Mouse (Mus musculus) macrophage (primary cell): Measurements from ENCODE around the gene Dzip1. TPM values are rescaled to one million over a fixed set of nuclear protein-coding genes. Genes with fewer than 3 reads are reported as not detected.

Source experiments
- H3K27ac ChIP-seq: fragments of 350-480 bp; formaldehyde crosslinking; 2 replicates; pipeline ENCODE4 v1.9.0; 2021
- H3K36me3 ChIP-seq: fragments of 350-480 bp; formaldehyde crosslinking; 2 replicates; pipeline ENCODE4 v1.9.0; 2021; ENCODE audit errors: inconsistent target
- H3K4me3 ChIP-seq: fragments of 350-480 bp; formaldehyde crosslinking; 2 replicates; pipeline ENCODE4 v1.9.0; 2021; ENCODE audit errors: inconsistent target
- H3K79me2 ChIP-seq: fragments of 350-480 bp; formaldehyde crosslinking; 2 replicates; pipeline ENCODE4 v1.9.0; 2021; ENCODE audit errors: inconsistent target
- WGBS: methylation state at CpG from one replicate; pipeline ENCODE4 v1.1.7; 2026; ENCODE audit warnings: inconsistent platforms; ENCODE audit not compliant: missing documents; 5-methylcytosine and 5-hydroxymethylcytosine counted together
- polyA plus RNA-seq: library from polyadenylated mRNA; stranded (reverse); fragments of 250-400 nt; gene quantifications from 3 replicates; pipeline ENCODE4 v1.2.4, GENCODE M21; 2018; ENCODE audit warnings: inconsistent platforms

Gene Dzip1
- polyA plus RNA-seq, 1 experiment from 2014 or later: 0.09 TPM

DNA sequence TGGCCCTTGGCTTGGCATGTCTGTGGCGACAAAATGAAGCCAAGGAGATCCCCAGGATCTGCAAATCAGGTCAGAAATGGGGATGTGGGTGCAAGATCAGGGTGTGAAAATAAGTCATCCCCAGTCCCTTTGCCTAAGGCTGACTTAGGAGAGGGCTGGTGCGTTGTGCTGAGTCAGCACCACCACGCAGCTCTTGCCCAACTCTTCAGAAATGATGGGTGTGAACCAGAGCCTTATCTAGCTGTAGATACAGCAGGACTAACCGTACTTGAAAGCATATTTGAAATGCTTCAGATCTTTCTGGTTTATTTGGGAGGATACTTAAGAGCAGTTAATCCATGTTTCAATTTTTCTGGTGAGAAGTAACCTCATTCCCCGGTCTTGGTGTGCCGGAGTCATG, 55.5 kb downstream of the Dzip1 start:
- 78% methylated on average over 6 of the region's 6 CpGs for WGBS
- H3K4me3 ChIP-seq: no peak overlapping the region
- H3K36me3 ChIP-seq: no peaks in the 10 kb centered on the region
- no peaks in the 10 kb centered on the region for H3K79me2 ChIP-seq
- H3K27ac ChIP-seq: no peak overlapping the region

DNA sequence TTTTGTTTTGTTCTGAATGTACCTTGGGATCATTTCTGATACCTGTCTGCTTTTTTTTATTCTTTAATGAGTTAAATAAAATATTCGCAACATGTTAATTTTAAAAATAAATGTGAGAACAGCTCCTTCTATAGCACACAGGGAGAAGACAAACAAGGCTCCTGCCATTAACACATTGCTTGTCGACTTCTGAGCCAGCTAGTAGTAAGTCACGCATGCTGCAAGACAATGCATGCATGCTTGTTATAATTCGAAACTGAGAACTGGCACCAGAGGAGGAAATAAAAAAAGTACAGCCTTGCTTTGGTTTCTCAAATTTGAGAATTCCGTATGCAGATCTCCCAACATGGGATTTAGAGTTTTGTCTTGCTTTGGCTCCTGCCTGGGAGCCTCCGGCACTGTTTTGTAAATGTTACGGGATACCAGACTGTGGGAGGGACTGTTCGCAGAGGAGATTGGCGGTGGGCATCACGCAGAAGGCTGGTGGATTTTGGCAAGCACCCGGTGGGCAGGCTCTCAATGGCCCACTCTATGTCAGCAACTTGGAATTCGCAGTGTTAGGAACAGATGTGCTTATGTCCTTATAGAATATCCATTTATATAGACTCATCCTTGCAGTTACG, 57.0 kb downstream of the Dzip1 start:
- Histone ChIP-seq H3K27ac (no peak overlapping the region), H3K79me2 (no peaks in the 10 kb centered on the region), H3K36me3 (no peaks in the 10 kb centered on the region), H3K4me3 (no peak overlapping the region)
- WGBS: 92% methylated on average over 13 of the region's 13 CpGs

DNA sequence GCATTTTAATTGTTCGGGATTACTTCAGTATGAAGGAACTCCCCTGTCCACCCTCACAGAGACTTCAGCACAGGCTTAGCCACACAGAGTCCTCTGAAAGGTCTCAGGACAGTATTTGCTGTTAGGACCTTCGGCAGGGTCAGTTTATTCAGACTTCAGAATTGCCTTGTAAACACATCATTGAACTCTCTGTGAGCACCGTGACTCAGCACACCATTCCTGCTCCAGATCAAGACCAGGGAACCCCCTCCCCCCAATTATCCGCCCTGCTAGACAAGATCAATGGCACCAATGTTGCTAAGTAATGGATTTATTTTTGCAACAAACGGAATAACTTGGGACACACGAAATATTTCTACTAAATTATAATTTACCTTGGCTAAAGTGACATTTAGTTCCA, 57.9 kb downstream of the Dzip1 start:
- WGBS: 91% methylated on average over 6 of the region's 6 CpGs
- no peak overlapping the region for H3K4me3 ChIP-seq
- no peaks in the 10 kb centered on the region for H3K79me2 ChIP-seq
- no peaks in the 10 kb centered on the region for H3K36me3 ChIP-seq
- H3K27ac ChIP-seq: no peak overlapping the region

DNA sequence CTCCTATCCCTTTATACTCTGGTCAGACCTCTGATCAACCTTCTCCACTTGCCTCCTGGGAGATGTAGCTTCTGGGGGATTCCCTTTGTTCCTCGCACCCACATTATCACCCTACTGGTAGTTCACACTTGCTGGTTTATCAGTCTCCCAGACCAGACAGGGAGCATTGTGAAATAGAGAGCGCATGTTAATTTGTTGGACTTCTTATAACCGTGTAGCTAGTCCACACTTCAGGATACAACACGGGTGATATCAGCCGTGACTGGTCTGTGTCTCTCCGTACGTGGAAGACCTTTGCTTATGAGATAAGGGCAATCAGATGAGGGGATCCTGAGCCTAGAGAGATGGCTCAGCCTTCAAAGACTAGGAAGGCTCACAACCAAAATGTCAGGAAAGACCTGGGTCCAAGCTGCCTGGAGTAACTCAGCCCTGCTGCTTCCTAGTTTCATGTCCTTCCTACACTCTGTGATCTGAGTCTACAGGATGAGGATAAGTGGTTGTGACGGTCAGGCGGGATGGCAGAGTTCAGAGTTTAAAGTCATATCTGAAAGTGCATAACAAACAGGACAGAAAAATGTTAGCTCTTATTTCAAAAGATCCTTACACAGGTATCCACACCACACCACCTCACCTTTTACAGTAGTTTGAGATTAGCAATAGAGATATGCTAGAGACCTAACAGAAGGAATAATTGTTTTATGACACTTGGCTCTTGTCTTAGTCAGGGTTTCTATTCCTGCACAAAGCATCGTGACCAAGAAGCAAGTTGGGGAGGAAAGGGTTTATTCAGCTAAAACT, 59.0 kb downstream of the Dzip1 start:
- WGBS: 87% methylated on average over 10 of the region's 10 CpGs
- no peak overlapping the region for H3K27ac ChIP-seq
- no peaks in the 10 kb centered on the region for H3K36me3 ChIP-seq
- no peak overlapping the region for H3K4me3 ChIP-seq
- H3K79me2 ChIP-seq: no peaks in the 10 kb centered on the region

DNA sequence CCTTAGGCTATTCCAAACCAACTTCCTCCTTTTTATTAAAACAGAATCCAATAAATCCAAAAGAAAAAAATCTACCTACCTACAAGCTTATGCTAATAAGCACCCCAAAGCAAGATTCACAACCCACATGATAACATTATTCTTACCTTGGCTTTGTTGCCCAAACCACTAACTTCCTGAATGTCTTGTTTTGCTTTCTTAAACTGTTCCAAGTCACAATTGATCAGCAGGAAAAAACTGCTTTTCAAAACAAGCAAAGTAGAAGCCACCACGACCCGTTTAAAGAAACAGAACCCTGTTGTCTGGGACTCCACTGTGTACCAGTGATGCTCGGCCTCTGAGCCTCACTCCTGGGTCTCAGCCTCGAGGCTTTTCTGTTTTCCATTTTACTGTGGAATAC, 60.4 kb downstream of the Dzip1 start:
- H3K79me2 ChIP-seq: no peaks in the 10 kb centered on the region
- no peak overlapping the region for H3K4me3 ChIP-seq
- H3K27ac ChIP-seq: no peak overlapping the region
- H3K36me3 ChIP-seq: no peaks in the 10 kb centered on the region
- WGBS: 28% methylated on average over 4 of the region's 4 CpGs

DNA sequence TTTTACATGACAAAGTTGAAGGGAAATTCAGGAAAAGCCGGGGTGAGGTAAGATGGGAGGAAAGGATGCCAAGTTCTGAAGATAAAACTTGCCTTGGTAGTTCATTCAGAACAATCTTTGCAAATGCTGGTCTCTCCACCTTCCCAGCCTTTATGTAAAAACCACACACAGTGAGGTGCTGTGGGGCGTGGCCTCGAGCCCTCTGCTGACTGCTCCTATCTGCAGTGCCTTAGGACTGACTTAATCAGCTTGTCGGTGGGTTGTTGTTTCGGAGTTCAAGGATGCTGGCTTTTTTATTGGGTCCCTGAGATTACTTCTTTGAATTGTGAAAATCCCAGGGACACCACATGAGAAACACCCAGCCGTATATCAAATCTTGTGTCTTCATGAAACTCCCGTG, 63.0 kb downstream of the Dzip1 start:
- WGBS: 75% methylated on average over 7 of the region's 7 CpGs
- H3K36me3 ChIP-seq: no peaks in the 10 kb centered on the region
- no peak overlapping the region for H3K4me3 ChIP-seq
- no peak overlapping the region for H3K27ac ChIP-seq
- H3K79me2 ChIP-seq: no peaks in the 10 kb centered on the region

DNA sequence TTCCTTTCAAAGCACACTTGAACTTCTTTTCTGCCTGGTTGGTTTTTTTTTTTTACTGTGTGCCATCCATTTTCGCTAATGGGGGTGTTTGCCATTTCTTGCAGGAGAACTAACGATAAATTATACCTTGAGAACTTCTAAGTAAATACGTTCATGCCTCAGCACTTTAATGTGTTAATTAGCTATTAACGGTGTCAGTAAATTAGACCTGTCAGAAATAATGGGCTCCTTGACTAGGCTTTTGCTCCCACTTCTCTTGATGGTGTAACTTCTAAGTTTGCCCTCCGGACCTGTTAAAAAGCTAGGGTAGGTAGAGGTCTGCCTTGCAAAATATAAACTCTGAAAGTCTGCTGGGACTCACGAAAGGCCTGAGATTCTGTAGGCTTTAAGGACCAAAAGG, 66.9 kb downstream of the Dzip1 start:
- 95% methylated on average over 6 of the region's 6 CpGs for WGBS
- Histone ChIP-seq H3K27ac (no peak overlapping the region), H3K36me3 (no peaks in the 10 kb centered on the region), H3K79me2 (no peaks in the 10 kb centered on the region), H3K4me3 (no peak overlapping the region)

DNA sequence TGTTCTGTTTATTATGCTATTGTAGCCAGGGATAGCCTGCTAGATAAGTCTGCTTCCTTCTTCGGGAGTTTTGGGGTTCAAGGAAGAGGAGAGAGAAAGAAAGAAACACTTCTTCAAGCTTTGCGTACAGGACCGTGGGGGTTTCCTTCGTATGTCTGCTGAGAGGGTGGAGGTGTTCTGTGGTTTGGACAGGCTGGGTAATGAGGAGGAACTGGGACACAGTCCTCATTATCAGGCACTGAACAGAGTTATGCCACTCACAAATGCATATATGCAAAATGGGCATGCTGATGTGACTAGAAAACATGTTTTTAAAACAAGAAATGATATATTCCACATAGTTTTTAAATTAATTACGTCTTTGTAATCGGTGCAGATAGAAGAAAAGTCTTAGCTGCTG, 68.7 kb downstream of the Dzip1 start:
- Histone ChIP-seq H3K27ac (no peak overlapping the region), H3K79me2 (no peaks in the 10 kb centered on the region), H3K36me3 (no peaks in the 10 kb centered on the region), H3K4me3 (no peak overlapping the region)
- 35% methylated on average over 6 of the region's 6 CpGs for WGBS

DNA sequence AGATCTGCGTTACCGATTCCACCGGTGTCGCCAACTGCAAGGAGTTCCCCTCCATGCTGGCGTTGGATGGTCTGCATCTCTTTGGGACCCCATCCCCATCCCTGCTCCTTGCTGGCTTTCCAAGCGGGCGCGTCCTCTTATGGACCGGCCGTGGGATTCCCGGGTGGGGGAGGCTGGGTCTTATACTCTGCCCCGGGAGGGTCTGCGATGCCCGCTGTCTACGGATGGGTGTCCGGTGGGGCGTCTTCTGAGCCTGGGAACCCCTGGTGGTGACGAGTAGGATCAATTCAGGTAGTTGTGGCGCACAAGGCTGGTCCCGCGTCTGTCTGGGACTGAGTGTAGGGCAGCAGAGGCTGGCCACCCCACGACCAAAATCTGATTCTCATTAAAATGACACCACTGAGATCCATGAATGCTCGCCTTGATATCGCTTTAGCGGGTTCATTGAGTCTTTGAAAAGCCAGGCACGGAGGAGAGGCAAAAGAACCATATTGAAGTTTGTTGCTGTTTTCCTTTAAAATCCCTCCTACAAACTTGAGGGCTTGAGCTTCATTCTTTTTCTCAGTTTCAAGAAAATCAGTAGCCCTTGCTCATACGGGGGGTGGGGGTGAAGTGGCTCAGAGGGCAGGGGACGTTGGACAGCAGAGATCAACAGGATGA, 70.0 kb downstream of the Dzip1 start:
- no peak overlapping the region for H3K27ac ChIP-seq
- 10% methylated on average over 27 of the region's 28 CpGs for WGBS

DNA sequence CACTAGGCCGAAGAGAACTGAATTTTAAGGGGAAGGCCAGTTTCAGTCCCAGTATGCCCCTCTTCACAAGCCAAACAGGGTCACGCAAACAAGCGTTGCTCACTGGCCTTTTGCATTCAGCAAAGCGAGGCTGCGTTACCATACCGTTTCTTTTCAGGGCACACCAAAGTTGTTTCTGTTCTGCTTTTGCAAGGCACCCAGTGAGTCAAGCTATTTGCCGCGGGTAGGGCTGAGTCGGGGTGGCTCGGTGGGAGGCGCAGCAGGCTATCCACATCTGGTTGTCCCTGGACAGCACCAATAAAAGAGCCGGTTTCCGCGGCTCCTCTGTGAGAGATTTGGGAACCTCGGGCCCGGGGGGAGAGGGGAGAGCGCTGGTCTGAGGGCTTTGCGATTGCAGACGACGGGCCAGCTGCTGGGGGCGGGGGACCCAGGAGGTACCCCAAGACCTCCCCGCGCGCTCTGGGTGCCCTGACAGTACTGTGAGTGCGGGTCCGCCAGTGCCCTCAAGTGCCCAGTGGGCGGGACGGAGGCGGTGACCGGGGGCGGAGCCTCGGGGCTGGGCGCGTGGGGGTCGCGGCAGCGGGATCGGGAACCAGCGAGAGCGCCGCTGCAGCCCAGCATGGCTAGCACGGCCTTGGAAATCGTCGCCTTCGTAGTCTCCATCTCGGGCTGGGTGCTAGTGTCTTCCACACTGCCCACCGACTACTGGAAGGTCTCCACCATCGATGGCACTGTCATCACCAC, 70.7 kb downstream of the Dzip1 start:
- no peak overlapping the region for H3K27ac ChIP-seq
- peak overlapping the region; percentile 9; the same call in 1 of the 2 replicates for H3K4me3 ChIP-seq
- no peaks in the 10 kb centered on the region for H3K36me3 ChIP-seq
- under 1% methylated on average over 48 of the region's 48 CpGs for WGBS
- no peaks in the 10 kb centered on the region for H3K79me2 ChIP-seq

More for the DNA sequence above, 70.0 kb downstream of the Dzip1 start:
- no peaks in the 10 kb centered on the region for H3K36me3 ChIP-seq
- no peak overlapping the region for H3K4me3 ChIP-seq
- H3K79me2 ChIP-seq: no peaks in the 10 kb centered on the region

DNA sequence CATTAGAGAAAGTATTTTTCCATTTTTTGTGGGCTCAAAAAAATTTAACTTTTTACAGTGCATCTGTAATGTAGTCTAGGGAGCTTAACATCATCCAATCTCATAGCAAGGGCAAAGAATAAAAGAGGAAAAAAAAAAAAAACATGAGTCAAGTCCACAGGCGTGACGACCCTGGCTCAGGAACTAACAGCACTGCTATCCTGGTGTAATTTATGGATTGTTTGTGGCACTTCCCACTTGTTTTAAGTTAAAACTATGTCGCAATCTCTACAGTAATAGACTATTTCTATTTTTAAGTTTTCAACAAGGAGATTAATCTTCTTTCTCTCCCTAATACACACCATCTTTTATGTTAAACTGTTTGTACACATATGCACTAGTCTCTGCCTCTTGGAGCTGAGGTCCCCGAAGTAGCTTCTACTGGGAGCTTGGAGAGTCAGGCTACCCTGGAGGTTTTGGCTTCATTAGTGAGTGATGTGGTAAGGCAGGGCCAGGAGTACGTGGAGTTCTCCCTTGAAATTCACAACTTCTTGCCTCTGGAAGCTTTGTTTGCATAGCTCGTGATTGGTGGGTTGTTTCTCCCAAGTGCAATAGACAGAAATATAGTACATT, 73.7 kb downstream of the Dzip1 start:
- Histone ChIP-seq H3K36me3 (no peaks in the 10 kb centered on the region), H3K4me3 (no peak overlapping the region), H3K27ac (no peak overlapping the region), H3K79me2 (no peaks in the 10 kb centered on the region)
- 46% methylated on average over 6 of the region's 6 CpGs for WGBS

DNA sequence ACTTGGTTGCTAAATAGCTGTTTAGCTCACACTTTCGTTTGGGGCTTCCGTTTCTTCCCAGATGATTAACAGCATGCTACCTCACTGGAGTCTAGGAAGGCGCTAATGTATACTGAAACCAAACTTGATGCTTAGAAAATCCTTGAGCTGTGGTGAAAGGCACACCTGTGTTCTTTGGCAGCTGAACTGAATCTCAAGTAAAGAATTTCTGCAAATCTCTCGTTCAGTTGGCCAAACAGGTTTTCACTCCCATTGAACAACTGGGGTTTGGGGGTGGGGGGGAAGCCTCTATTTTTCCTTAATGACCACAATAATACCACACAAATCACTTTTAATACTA, 74.6 kb downstream of the Dzip1 start:
- H3K4me3 ChIP-seq: no peak overlapping the region
- no peaks in the 10 kb centered on the region for H3K79me2 ChIP-seq
- 26% methylated on average over 4 of the region's 4 CpGs for WGBS
- no peak overlapping the region for H3K27ac ChIP-seq
- H3K36me3 ChIP-seq: no peaks in the 10 kb centered on the region

DNA sequence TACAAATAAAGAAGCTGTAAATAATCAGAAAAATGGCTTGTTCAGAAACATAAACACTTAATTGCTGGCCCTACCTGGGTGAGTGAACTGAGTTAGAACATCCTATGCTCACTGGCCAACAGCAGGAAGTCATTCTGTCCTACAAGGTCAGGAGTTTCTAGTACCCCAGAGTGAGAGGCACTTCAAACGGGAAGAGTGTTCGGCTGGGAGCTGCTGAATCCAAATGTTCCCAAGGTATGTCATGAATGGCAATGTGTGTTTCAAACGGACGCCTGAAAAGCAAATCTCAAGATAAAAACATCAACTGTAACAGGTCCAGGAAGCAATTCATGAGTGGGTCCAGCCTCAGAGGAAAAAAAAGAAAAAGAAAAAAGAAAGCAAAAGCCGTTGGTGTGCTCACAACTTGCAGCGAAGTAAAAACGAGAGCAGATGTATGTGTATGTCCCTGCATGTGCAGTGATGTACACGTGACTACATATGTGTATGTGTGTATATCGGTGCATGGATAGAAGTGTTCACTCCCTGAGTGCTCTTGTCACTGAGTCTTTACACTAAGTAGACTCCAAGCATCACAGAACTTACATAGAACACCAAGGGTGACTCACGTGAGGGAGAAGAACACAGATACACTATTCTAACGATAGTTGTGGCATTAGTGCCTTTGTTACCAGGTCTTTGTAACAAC, 75.1 kb downstream of the Dzip1 start:
- Histone ChIP-seq H3K27ac (no peak overlapping the region), H3K4me3 (no peak overlapping the region), H3K79me2 (no peaks in the 10 kb centered on the region), H3K36me3 (no peaks in the 10 kb centered on the region)
- WGBS: 19% methylated on average over 11 of the region's 11 CpGs

DNA sequence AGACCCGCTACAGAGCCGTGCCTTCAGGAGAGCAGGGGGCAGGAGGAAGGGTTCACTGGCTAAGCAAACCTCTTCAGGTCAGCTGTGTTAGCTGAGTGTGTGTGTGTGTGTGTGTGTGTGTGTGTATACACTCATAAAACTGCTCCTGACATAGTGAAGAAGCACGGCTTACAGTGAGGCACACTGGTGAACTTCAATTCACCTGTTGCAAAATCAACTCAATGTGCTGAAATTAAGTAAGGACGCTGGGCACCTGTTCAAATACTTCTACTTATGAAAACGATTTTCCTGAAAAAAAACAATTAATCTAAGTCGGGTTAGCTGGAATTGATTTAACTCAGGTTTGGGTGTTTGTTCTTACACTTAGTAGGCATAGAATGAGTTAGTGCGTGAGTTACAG, 77.1 kb downstream of the Dzip1 start:
- WGBS: 79% methylated on average over 7 of the region's 7 CpGs
- Histone ChIP-seq H3K4me3 (no peak overlapping the region), H3K27ac (no peak overlapping the region), H3K79me2 (no peaks in the 10 kb centered on the region), H3K36me3 (no peaks in the 10 kb centered on the region)
